Mouse (Mus musculus) testis, adult 2 months (tissue): ENCODE results near the gene Sphk2. TPM values are rescaled to one million over a fixed set of nuclear protein-coding genes. Genes with fewer than 3 reads are reported as not detected.

Experiments used
- H3K27ac ChIP-seq: fragments of 200-500 bp; 2 replicates; pipeline ENCODE4 v1.5.1; 2012; ENCODE audit warnings: low read depth, low read length; ENCODE audit not compliant: control insufficient read depth, insufficient read depth
- H3K27me3 ChIP-seq: fragments of 200-500 bp; 2 replicates; pipeline ENCODE4 v1.6.1; 2012; ENCODE audit warnings: mild to moderate bottlenecking, low read length, moderate library complexity; ENCODE audit not compliant: control insufficient read depth, insufficient read depth
- H3K36me3 ChIP-seq: fragments of 200-500 bp; 2 replicates; pipeline ENCODE4 v1.6.1; 2012; ENCODE audit warnings: mild to moderate bottlenecking, low read length; ENCODE audit not compliant: control insufficient read depth, insufficient read depth
- H3K4me1 ChIP-seq: fragments of 200-500 bp; 2 replicates; pipeline ENCODE4 v1.6.1; 2012; ENCODE audit warnings: low read length; ENCODE audit not compliant: control insufficient read depth, insufficient read depth
- H3K4me3 ChIP-seq: fragments of 200-500 bp; 2 replicates; pipeline ENCODE4 v1.5.1; 2012; ENCODE audit warnings: low read depth, mild to moderate bottlenecking, low read length, moderate library complexity, mixed read lengths; ENCODE audit not compliant: control insufficient read depth
- CTCF ChIP-seq: fragments of 200-500 bp; IDR thresholded peaks from 2 replicates; pipeline ENCODE4 v1.5.1; 2012; ENCODE audit warnings: low read depth, mild to moderate bottlenecking, inconsistent platforms, low read length, moderate library complexity; ENCODE audit not compliant: control insufficient read depth, insufficient read depth, insufficient replicate concordance
- POLR2A ChIP-seq: fragments of 200-500 bp; IDR thresholded peaks from 2 replicates; pipeline ENCODE4 v1.6.1; 2012; ENCODE audit warnings: low read depth, mild to moderate bottlenecking, inconsistent platforms, low read length, moderate library complexity; ENCODE audit not compliant: control insufficient read depth
- polyA plus RNA-seq: library from polyadenylated mRNA; depleted of rRNA; stranded (reverse); fragments of >200 nt; gene quantifications from 2 replicates; pipeline ENCODE4 v1.2.3, GENCODE M21; 2012

The Sphk2 gene
- polyA plus RNA-seq, 1 experiment: 33.4 TPM

- Histone ChIP-seq H3K4me3 (peak overlapping the region; percentile 94), H3K27ac (peak overlapping the region; percentile 75), H3K4me1 (peaks cover 26% of the 10 kb centered on the region), H3K27me3 (no peaks in the 10 kb centered on the region), H3K36me3 (peaks cover 4% of the 10 kb centered on the region)
- TF ChIP-seq POLR2A (no peak; the same call in 1 of the 2 replicates), CTCF (no peak)
These were observed 3.8 kb downstream of the Sphk2 start for GRCm38 (mm10) chr7:45713881-45714520.

GRCm38 (mm10) chr7:45713396-45713795 is 4.4 kb downstream of the Sphk2 start:
- H3K4me3 ChIP-seq: no peak overlapping the region
- no peaks in the 10 kb centered on the region for H3K27me3 ChIP-seq
- H3K4me1 ChIP-seq: peaks cover 31% of the 10 kb centered on the region
- TF ChIP-seq CTCF (no peak), POLR2A (no peak)
- H3K27ac ChIP-seq: peak overlapping the region; percentile 19; the same call in 1 of the 2 replicates
- H3K36me3 ChIP-seq: peaks cover 4% of the 10 kb centered on the region

- H3K4me3 ChIP-seq: peak overlapping the region; percentile 14; the same call in 1 of the 2 replicates
- no peaks in the 10 kb centered on the region for H3K27me3 ChIP-seq
- peak overlapping the region; percentile 47 for H3K27ac ChIP-seq
- H3K4me1 ChIP-seq: peaks cover 42% of the 10 kb centered on the region
- H3K36me3 ChIP-seq: peaks cover 4% of the 10 kb centered on the region
- TF ChIP-seq CTCF: no peak
- no peak for TF ChIP-seq POLR2A
These were observed 5.6 kb downstream of the Sphk2 start for GRCm38 (mm10) chr7:45712022-45712757.

DNA sequence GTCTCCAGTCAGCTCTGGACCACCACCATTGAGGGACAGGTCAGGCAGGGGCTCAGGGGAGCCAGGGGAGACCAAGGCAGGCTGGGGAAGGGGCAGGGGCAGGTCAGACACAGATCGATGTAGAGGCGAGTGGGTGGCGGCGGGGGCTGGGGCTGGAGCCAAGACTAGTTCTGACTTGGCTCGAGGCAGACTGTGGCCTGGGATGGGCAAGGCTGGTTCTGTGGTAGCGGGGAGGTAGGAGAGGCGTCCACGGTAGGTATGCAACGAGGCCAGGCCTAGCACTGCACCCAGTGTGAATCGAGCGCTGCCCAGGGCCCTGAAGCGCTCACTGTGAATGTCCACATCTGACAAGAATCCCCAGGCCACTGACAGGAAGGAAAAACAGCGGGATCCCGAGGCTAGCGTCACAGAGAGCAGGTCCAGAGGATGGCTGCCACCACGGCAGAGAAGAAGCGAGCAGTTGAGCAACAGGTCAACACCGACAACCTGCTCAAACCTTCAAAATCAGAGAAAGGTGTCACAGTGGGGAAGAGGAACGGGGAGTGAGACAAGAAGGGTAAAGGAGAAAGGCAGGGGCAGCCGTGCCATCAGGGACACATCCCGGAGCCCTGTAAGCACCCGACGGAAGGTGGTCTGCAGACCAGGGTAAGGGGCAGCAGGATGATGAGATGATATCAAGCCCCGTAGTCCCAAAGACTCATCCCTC is 6.3 kb downstream of the Sphk2 start:
- Histone ChIP-seq H3K27me3 (no peaks in the 10 kb centered on the region), H3K4me1 (peaks cover 47% of the 10 kb centered on the region), H3K36me3 (peaks cover 4% of the 10 kb centered on the region), H3K4me3 (no peak overlapping the region; the same call in 1 of the 2 replicates), H3K27ac (peak overlapping the region; percentile 26; the same call in 1 of the 2 replicates)
- TF ChIP-seq POLR2A (no peak), CTCF (no peak)

DNA sequence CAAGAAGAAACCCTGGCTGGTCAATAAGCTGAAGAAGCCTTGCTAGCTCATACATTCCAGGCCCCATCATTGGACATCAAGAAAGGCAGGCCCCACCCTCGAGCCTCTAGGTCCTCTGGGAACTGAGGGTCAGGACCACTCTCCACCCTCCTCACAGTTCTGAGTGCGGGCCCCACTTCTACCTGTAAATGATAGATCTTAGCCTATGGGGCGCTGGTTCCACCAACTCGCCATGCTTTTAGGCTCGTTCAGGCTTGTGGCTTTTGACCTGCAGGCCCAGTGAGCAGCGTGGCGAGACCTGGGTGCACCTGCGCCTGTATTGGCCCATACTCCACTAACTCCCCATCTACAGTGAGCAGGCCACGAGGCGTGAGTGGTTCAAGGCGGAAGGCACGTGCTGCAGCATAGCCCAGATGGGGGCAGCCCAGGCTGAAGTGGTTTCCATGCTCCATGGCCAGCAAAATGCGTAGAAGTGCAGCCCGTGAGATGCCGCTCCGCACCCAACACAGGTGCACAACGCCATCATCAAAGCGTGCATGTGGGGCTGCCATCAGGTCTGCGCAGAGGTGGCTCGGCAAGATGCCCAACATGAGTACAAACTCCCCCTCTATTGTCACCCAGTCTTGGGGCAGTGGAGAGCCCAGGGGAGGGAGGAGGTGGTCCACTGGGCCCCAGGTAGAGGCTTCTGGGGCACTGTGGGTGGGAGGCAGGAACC is 7.2 kb downstream of the Sphk2 start:
- H3K4me1 ChIP-seq: peaks cover 51% of the 10 kb centered on the region

GRCm38 (mm10) chr7:45709677-45710355 is 8.0 kb downstream of the Sphk2 start:
- no peak overlapping the region; the same call in 1 of the 2 replicates for H3K27ac ChIP-seq

More for the DNA sequence above, 7.2 kb downstream of the Sphk2 start:
- no peak for TF ChIP-seq CTCF
- peak; percentile 30 for TF ChIP-seq POLR2A
- Histone ChIP-seq H3K27ac (no peak overlapping the region), H3K4me3 (no peak overlapping the region), H3K36me3 (peaks cover 4% of the 10 kb centered on the region), H3K27me3 (no peaks in the 10 kb centered on the region)

More at GRCm38 (mm10) chr7:45709677-45710355, 8.0 kb downstream of the Sphk2 start:
- H3K27me3 ChIP-seq: no peaks in the 10 kb centered on the region
- H3K36me3 ChIP-seq: peaks cover 4% of the 10 kb centered on the region
- TF ChIP-seq CTCF: no peak
- TF ChIP-seq POLR2A: peak; percentile 2; the same call in 1 of the 2 replicates
- H3K4me1 ChIP-seq: peaks cover 57% of the 10 kb centered on the region
- no peak overlapping the region for H3K4me3 ChIP-seq
